8 mouse cellular contexts compared by ENCODE assay signal in the genomic region with DNA sequence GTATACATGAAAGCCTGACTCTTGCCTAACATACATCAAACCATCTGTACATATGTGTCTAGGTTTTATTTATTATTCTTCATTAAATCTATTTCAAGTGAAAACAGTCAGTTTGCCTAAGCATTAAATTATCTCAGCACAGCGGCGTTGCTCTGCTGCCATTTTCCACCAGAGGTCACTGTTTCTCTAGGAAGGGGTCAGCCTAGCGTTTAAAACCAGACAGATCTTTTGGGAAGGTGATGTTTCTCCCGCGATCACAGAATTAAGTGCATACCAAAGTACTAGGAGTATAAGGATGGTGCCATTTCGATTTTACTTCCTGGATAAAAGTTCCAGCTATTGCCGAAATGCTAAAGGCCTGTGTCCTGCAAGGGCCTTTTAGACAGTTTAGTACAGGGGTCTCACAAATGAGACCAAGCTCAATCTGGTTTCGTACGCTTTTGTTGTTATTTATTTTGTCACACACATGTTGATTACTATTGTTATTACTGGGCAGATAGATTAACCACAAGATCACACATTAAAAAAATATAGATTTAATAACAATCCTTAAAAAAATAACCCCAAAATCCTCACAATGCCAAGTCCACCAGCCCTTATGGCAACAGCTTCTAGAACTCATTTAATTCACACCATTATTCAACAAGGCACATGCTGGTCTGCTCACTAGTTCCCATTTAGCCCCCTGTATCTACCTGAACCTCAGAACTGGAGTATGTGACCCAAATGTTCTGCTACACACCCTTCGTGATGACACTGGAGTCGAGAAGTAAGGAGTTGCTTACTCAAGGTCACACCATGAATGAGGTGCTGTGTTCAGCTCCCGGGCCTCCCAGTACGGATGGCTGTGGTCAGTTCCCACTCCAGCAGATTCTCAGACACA. TPM values are rescaled to one million over a fixed set of nuclear protein-coding genes. Genes with fewer than 3 reads are reported as not detected.
DNase-seq lines count a peak whose midpoint lies in the region; ATAC-seq and TF ChIP-seq lines count a peak whose summit lies in the region.

No protein-coding gene starts in this region.

- TF ChIP-seq POLR2A in bone marrow macrophage, adult 2 months (IDR thresholded peaks at IDR 0.05; ENCODE audit: borderline replicate concordance, low read depth, low read length) = no peak
- TF ChIP-seq POLR2A in embryonic fibroblast, embryonic 13.5 days (IDR thresholded peaks at IDR 0.05; ENCODE audit: low read depth, low read length) = no peak

- H3K27me3 ChIP-seq in lung, embryonic 14.5 days (ENCODE audit: insufficient read depth, low read length) = no peaks in the 10 kb centered on the region

- DNase-seq in CD8-positive naive resting alpha-beta T cell, adult 2 months (ENCODE audit: low read depth in 2 of 2, low spot score in 2 of 2) = peak; percentile 44 to 60
- DNase-seq in heart, postnatal 36 days = peak; percentile 74 to 85
- peak; percentile 44 for DNase-seq in large intestine, adult 2 months (ENCODE audit: low read depth, low spot score)
- DNase-seq in lung, embryonic 14.5 days = peak; percentile 92
- peak; percentile 71 for DNase-seq in thymus, postnatal 0 days (ENCODE audit: low spot score)

- no peak overlapping the region for H3K4me3 ChIP-seq in bone marrow macrophage, adult 2 months (ENCODE audit: insufficient read depth, low read length)
- no peak overlapping the region for H3K4me3 ChIP-seq in embryonic fibroblast, embryonic 13.5 days (ENCODE audit: insufficient read depth, low read length)
- H3K4me3 ChIP-seq in lung, embryonic 14.5 days (ENCODE audit: low read depth, low read length) = no peak overlapping the region

- peak; percentile 78; the same call in 1 of the 2 replicates for ATAC-seq in lung, embryonic 14.5 days (ENCODE audit: insufficient read depth)
- peak; percentile 80 for ATAC-seq in neutrophil, adult 5-6 weeks (ENCODE audit: extremely low read depth, insufficient number of reproducible peaks, low FRiP score, poor library complexity, severe bottlenecking)

- no peak overlapping the region for H3K9ac ChIP-seq in lung, embryonic 14.5 days

- H3K4me2 ChIP-seq in lung, embryonic 14.5 days = no peak overlapping the region

- TF ChIP-seq CTCF in bone marrow macrophage, adult 2 months (IDR thresholded peaks at IDR 0.05; ENCODE audit: low read depth, low read length) = peak; percentile 67
- peak; percentile 66; the same call in 1 of the 2 replicates for TF ChIP-seq CTCF in embryonic fibroblast, embryonic 13.5 days (IDR thresholded peaks at IDR 0.05; ENCODE audit: borderline replicate concordance, insufficient read depth, low read length)
- peak; percentile 93 for TF ChIP-seq CTCF in lung, embryonic 14.5 days (IDR thresholded peaks at IDR 0.05; ENCODE audit: low read depth)

- H3K9me3 ChIP-seq in lung, embryonic 14.5 days (ENCODE audit: low read depth, low read length) = no peaks in the 10 kb centered on the region

- WGBS in large intestine, adult 2 months = 40% methylated on average over 13 of the region's 13 CpGs
- WGBS in lung, embryonic 14.5 days = 40% methylated on average over 13 of the region's 13 CpGs

- no peaks in the 10 kb centered on the region for H3K36me3 ChIP-seq in lung, embryonic 14.5 days (ENCODE audit: insufficient read depth)

- no peak overlapping the region for H3K27ac ChIP-seq in bone marrow macrophage, adult 2 months (ENCODE audit: insufficient read depth, low read depth, low read length)
- H3K27ac ChIP-seq in embryonic fibroblast, embryonic 13.5 days (ENCODE audit: insufficient read depth, low read length) = no peak overlapping the region
- no peak overlapping the region for H3K27ac ChIP-seq in lung, embryonic 14.5 days (ENCODE audit: low read depth)

- H3K4me1 ChIP-seq in bone marrow macrophage, adult 2 months (ENCODE audit: control insufficient read depth, insufficient read depth, low read length) = 0 out of 2 replicates have a peak, but pooled peaks cover 2% of the 10 kb centered on the region
- H3K4me1 ChIP-seq in embryonic fibroblast, embryonic 13.5 days (ENCODE audit: control insufficient read depth, insufficient read depth, low read length) = peaks cover 3% of the 10 kb centered on the region; the same call in 1 of the 2 replicates
- H3K4me1 ChIP-seq in lung, embryonic 14.5 days (ENCODE audit: insufficient read depth) = no peaks in the 10 kb centered on the region

- intact Hi-C loops in heart, postnatal 36 days (cut with DNase I) = loop anchor here (1.0 to 10.0 kb wide), 5 partner anchors 39 to 1016 kb away; no protein-coding TSS in a partner anchor

RNA-seq across cellular contexts. Expression of a gene that starts 29.5 kb away (rescaled TPM):
- 28.4 and 30.5 TPM in 2 replicates for polyA plus RNA-seq in bone marrow macrophage, adult 2 months (2012; ENCODE audit: insufficient read depth, insufficient read length, missing spikeins)
- 31.5 and 41.3 TPM in 2 replicates for polyA plus RNA-seq in embryonic fibroblast, embryonic 13.5 days (2011; ENCODE audit: insufficient read length, low read depth, missing spikeins)
- 10 to 100 TPM in 1 of 2 experiments, 1 to 10 TPM in 1; 7.8 to 10.2 TPM for total RNA-seq in heart, postnatal 36 days (2021)
- 2.6 and 5.0 TPM in 2 replicates for polyA plus RNA-seq in large intestine, adult 2 months (2012; rRNA removed)
- polyA plus RNA-seq in lung, embryonic 14.5 days (2014; fragmentation: Nextera tagmentation; extraction: Ambion mirVana) = 31.1 and 31.6 TPM in 2 replicates
- 104 and 116 TPM in 2 replicates for total RNA-seq in neutrophil, adult 5-6 weeks (2017)
- polyA plus RNA-seq in thymus, postnatal 0 days (2015; fragmentation: Nextera tagmentation; extraction: Ambion mirVana) = 24.5 and 34.0 TPM in 2 replicates

RNA-seq across cellular contexts. Expression of a gene that starts 43.6 kb away (rescaled TPM):
- polyA plus RNA-seq in bone marrow macrophage, adult 2 months (2012; ENCODE audit: insufficient read depth, insufficient read length, missing spikeins) = 37.4 and 39.6 TPM in 2 replicates
- 45.3 and 60.9 TPM in 2 replicates for polyA plus RNA-seq in embryonic fibroblast, embryonic 13.5 days (2011; ENCODE audit: insufficient read length, low read depth, missing spikeins)
- total RNA-seq in heart, postnatal 36 days (2021) = 10 to 100 TPM; 46.7 to 63.5 TPM
- 25.1 and 42.8 TPM in 2 replicates for polyA plus RNA-seq in large intestine, adult 2 months (2012; rRNA removed)
- 67.1 and 71.5 TPM in 2 replicates for polyA plus RNA-seq in lung, embryonic 14.5 days (2014; fragmentation: Nextera tagmentation; extraction: Ambion mirVana)
- total RNA-seq in neutrophil, adult 5-6 weeks (2017) = 106 TPM in 2 replicates
- polyA plus RNA-seq in thymus, postnatal 0 days (2015; fragmentation: Nextera tagmentation; extraction: Ambion mirVana) = 10.3 and 11.3 TPM in 2 replicates
